Mouse (Mus musculus): ENCODE measurements at regions not wholly inside any gene's neighbourhood (a gene's known extent, or its start where the extent isn't known, plus 50 kb on each side); places are given as distances from the start of the nearest gene placed in this dataset.

DNA sequence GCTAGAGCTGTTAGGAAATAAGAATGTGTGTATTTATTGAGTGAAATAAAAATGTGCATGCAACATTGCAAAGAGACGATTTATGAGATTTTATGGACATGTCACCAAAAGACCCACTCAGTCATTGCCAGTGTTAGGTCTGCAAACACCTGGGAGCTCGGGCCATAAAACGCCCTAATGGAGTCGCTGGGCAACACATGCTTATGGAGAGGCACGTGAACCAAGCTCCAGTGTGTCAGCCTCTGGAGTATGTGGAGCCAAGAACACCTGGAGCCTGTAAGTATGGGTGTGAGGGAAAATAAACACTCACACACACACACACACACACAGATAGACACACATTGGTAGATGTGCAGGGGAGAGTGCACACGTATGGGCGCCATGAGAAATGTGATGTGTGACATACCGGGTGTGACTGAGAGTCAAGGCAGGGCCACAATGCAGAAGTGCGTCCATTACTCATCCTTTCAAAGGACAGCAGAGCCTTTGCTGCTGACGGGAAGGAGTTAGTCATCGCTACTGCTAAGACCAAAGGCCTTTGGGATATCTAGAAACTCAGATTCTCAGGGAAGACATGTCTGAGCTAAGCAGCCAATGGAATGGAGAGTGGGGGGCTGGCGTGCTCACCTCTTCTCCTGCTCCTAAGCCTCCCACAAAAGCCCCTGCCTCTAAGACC lies 124.2 kb downstream of the Gm826 start:
- no peak for TF ChIP-seq POLR2A (IDR thresholded peaks at IDR 0.05; ENCODE audit: low read depth, low read length)
- TF ChIP-seq CTCF (IDR thresholded peaks at IDR 0.05; ENCODE audit: extremely low read depth, insufficient read length, insufficient replicate concordance, low read depth, low read length): no peak
